Mouse (Mus musculus) frontal cortex, postnatal 14 days (tissue): ENCODE results near the gene Ncbp3.

ENCODE experiments used
- DNase-seq, 2 experiments: peaks; one replicate each; pipeline ENCODE4 v3.0.0; 2022; ENCODE audit warnings: low spot score in 2 of 2

Gene Ncbp3

DNA sequence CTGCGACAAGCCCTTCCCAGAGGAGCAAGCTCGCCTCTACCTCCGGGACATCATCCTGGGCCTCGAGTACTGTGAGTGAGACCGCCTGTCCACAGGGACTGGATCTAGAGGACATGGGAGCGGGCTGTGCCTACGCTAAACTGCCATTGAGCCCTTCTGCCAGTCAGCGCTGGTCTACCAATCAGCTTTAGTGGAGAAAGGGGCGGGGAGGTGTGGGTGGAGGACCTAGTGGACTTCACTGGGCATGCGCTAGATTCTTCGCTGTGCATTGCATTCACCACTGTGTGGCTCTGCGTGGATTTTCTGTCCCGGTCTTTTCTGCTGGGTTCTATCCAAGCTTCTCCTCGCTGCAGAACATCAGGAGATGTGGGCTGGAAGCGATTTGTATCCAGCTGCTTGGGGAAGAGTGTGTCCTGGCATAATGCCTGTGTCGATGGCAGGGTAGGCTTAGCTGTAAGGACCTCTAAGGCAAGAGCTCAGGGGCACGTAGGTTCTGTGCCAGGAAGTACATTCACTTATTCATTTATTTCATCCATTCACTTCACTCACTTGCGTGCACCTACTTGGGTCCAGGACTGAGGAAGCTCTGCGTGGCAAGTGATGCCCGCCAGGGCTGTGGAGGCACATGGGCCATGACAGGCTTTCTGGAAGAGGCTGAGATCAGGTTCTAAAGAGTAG lies 16.6 kb upstream of the Ncbp3 start:
- DNase-seq = peak; percentile 83 to 87

DNA sequence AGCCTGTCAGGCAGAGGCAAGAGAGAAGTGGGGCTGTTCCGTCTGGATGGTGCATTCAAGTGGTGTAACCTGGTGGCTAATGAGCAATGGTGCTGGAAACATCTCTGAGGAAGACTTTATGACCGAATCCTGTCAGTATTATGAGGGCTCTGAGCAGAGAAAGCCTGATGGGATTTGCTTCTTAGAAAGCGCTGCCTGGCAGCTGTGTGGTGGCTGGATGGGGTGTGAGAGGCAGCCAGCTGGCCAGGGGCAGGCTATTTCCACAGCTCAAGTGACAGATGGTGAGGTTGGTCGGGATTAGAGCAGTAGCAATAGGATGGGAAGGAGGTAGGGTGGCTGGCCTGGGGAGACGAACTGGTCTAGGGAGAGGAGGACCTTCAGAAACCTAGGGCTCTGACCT lies 16.0 kb upstream of the Ncbp3 start:
- DNase-seq = no peak

DNA sequence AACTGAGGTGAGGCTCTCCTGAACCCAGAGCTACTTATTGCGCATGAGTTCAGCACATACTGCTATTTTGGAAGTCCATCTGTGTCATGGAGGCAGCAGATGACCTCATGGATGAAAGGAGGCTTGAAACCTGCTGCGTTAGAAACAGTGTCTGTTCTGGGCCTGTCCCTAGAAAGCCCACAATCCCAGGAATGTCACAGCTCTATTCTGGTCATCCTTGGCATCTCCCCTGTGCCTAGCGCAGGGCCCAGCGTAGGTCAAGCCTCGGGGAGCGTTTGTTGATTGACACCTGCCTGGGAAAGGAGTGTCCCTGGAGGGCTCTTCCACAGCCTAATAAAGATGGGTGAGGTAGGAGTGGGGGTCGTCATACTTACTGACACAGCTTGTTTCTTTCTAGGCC lies 11.5 kb upstream of the Ncbp3 start:
- DNase-seq = no peak

DNA sequence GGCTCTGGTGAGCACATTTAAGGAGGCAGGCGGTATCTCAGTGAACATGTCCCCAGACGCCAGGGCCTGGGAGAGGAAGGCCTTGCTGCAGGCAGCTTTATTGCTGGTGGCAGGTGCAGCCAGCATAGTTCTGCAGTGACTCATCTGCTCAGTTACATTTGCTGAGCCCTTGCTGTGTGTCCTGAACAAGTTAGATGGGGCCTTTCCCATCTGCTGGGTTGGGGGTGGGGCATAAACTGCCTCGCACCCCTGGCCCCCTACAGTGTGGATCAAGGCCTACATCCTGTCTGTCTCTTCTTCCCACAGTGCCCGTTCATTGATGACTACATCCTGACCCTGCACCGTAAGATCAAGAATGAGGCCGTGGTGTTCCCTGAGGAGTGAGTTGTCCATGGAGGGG lies 10.7 kb upstream of the Ncbp3 start:
- no peak for DNase-seq

DNA sequence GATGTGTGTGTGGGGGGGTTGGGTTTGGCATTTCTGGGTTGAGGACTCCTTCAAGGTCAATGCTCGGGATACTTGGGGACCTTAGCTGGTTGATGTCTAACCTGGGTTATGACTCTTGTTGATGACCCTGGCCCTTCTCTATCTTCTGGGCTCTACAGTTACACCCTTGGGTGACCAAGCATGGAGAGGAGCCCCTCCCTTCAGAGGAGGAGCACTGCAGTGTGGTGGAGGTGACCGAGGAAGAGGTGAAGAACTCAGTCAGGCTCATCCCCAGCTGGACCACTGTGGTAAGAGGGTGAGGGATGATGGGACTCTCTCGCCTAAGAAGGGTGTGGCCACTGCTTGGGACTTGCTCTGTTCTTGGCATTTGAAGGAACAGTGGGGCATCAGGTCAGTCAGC lies 9.9 kb upstream of the Ncbp3 start:
- DNase-seq = no peak

DNA sequence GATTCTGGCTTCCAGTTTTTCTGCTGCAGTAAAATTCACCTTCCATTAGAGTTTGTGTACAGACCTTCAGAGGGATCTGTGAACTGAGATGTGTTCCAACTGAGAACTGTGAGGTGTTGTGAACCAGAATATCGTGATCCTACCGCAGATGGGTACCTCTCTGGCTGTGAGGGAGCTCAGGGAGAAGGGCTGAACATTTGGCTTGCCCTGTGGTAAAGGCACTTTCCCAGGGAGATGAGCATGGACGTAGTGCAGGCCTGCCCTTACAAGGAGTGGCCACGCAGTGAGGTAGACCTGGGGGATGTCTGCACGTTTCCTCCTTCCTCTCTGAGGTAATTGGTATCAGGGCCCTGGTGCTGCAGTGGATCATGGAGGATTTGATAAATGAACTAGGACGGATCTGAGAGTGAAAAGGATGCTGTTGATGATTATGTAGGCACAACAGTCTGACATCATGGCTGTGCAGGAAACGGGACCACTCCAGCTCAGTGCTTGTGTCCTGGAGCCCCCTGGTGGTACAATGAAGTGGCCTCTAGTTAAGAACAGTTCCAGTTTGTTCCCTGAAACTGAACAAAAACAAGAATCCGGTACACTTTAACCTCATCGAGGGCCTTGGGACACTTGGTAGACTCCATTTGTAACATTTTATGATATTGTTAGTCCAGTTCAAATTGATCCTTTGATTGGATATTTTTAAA lies 8.3 kb upstream of the Ncbp3 start:
- no peak for DNase-seq

DNA sequence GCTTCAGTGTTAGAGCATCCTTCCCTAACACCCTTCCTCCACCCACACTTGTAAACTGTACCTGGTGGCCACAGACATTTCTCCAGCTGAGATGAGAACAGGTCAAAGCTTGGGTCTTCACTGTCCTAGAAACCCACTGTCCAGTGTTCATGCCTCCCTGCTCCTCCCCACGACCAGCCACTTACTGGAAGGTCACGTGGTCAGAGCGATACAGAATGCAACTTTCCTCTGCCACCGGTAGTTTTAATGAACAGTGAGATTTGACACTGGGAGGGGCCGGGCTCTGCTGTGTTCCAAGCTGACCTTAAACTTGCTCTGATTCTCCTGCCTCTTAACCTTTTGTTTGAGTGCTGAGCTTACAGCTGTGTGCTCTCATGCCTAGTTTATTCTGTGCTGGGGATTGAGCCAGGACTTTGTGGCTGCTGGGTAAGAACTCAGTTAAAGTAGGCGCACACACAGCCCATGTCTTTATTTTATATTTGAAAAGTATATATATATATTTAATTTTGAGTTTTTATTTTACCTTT lies 3.3 kb upstream of the Ncbp3 start:
- DNase-seq = no peak

DNA sequence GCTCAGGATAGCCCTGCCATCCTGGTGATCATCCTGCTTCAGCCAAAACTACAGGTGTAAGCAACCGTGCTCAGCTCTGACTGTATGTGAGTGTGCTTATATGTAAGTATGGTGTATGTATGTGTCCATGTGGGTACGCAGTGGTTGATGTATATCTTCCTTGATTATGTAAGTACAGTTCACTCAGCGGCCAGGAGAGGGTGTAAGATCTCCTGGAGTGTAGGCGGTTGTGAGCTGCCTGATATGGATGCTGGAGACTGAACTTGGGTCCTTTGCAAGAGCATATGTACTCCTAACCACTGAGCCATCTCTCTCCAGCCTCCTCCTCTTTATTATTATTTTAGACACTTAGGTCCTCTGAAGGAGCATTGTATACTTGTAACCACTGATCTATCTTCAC lies 2.8 kb upstream of the Ncbp3 start:
- no peak for DNase-seq

DNA sequence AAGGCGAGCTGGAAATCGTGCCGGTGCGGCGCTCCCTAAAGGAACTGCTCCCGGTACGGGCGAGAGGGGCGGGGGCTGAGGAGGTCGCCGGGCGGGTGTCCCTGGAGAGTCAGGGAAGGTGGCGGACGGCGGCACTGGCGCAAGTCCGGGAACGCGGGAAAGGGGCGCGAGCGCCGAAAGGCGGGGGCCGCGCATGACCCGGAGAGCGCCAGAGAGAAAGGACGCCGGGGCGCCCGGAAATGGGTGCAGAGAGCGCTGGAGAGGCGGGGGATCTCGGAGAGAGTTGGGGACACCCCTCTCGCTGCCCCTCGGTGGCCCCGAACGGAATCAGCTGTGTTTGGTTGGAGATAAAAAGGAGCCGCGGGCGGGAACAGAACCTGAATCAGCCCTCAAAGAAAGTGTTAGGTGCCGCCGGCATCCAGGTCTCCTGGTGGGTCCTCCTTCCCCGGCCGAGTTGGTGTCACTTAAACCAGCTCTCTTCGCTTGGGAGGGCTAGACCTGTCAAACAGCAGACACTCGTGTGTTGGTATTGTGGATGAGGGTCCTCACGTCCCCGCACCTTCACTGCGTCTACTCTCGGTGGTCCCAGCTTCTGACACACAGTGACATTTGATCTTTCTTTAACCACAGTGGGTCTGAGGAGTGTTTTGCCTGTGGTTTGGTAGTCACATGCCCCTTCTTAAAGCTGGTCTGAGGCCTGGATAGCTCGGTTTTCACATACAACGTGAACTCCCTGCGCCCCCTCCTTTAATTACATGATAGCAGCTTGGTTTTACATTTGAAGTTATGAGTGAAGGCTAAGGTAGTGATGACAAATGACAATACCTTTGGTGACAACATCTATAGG lies 670 bp downstream of the Ncbp3 start:
- DNase-seq = no peak

DNA sequence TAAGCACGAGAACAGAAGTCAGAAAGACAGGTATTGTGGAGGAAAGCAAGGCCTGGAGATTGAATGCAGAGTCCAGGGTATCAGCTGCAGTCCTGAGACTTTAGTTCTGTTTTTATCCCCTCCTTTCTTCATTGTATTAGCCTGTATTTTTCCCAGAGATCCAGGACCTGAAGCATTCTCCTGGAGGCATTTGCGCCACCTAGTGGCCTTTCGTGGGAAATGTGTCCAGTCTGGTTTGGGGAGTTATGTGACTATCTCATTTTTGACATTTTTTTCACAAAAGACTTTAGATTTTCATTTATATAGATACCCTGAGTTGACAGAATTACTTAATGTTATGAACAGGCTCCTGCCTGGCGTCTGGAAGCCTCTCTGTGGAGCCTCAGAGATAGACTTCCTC lies 1.8 kb downstream of the Ncbp3 start:
- DNase-seq = peak in 1 of 2 experiments; percentile 76

DNA sequence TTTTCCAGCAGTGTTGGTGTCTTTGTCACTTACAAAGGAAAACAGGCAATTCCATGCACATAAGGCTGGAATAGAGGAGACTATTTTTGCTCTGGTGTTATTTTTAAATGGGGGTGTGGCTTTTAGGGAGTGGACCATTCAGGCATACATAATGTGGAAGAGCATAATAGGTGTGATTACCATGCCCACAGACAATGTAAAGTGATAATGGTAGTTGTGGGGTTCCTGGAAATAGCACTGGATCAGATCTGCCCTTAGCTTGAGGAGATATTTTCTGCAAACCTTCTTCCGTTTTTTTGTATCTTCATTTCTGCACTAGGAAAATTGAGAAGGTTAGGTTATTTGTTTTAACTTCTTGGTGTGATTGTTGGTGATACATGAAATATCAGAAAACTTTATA lies 5.2 kb downstream of the Ncbp3 start:
- DNase-seq = no peak

DNA sequence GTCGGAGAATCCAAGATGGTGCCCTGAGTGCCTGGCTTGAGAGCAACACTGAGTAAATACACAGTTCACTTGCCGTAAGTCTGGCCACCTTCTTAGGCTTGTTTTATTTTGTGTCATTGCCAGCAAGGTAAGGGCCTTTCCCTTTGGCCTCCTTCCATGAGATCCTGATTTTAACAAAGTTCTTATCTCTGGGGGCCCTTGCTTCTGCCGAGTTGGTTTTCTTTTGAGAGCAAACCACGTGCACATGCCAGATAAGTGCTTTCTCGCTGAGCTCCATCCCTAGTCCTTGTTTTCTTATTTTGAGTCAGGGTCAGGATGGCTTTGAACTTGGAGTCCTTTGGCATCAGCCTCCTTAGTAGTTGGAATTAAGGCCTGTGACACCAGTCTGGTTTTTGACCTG lies 10.1 kb downstream of the Ncbp3 start:
- no peak for DNase-seq

DNA sequence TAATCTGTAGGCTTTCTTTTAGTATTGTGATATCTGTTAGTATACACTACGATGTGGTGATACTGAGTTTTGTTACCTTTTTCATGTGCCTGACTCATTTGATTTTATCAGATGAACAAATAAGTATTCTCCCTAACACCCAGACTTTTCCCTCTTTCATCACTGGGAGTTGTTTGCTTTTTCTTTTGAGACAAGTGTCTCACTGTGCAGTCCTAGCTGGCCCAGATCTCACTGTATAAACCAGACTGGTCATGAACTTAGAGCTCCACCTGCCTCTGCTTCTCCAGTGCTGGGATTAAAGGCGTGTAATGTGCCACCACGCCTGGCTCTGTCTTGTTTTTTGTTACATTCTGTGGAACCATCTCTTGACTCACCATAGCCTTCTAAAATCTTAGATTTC lies 12.0 kb downstream of the Ncbp3 start:
- DNase-seq = no peak

DNA sequence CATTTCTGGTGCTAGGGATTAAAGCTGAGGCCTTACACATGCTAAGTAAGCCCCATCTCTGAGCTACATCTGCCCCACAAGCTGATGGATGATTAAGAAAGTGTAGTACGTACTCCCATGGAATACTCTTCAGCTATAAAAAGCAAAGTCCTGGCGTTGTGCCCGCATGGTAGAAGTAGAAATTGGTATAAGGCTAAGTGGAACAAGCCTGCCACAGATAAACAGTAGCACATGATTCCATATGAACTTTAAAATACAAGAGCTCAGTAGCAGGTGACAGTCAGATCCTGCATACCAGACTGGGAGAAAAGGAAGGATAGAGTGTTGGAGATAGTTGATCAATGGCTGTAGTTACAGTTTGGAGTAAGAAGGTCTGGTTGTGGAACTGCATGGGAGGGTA lies 13.8 kb downstream of the Ncbp3 start:
- no peak for DNase-seq

DNA sequence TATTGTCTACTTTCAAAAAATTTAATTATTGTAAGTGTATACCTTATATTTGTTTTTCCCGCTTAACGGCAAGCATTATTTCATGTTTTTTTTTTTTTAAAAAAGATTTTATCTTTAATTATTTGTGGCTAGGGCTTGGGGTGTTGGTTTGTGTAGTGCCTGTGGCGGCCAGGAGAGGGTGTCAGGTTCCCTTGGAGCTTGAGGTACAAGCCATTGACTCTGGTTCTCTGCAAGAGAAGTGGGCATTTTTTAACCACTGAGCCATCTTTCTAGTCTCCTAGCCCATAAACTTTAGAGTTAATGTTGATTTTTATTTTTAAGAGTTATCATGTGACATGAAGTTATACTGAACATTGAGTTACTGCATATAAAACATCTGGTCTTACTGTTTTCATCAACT lies 24.3 kb downstream of the Ncbp3 start:
- DNase-seq = no peak

DNA sequence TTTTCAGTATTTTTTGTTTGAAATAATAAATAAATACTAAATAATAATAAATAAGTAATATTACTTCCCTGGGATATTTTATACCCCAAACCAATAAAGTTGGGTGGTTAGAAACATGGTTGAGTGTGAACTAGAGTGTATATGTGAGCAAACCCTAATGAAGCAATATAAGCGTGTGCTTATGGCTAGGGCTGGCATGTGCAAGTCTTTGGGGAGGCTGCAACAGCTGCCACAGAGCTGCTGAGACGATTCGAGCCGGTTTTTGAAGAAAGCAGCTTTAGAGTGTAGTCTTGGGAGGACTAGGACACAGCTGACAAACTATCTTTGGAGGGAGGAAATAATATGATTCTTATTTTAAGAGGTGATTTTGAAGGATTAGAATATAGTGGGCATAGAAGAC lies 28.7 kb downstream of the Ncbp3 start:
- no peak for DNase-seq

DNA sequence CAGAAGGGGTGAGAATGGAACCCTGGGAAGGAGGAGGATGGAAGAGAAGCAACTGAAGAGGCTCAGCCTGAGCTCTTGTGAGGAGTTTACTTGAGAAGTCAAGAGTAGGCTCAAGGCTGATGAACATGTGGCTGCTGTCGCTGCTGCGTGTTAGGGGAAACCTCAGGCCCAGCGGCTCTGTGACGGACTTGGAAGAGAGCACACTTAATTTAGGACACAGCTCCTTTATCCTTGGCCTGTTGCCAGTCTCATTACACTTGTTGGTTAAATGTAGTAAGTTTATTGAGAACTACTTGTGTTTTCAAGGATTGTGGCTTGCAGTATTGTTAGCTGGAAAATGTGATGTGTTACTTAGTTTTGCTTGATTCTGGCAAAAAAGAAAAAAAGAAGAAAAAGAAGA lies 29.1 kb downstream of the Ncbp3 start:
- DNase-seq = no peak

DNA sequence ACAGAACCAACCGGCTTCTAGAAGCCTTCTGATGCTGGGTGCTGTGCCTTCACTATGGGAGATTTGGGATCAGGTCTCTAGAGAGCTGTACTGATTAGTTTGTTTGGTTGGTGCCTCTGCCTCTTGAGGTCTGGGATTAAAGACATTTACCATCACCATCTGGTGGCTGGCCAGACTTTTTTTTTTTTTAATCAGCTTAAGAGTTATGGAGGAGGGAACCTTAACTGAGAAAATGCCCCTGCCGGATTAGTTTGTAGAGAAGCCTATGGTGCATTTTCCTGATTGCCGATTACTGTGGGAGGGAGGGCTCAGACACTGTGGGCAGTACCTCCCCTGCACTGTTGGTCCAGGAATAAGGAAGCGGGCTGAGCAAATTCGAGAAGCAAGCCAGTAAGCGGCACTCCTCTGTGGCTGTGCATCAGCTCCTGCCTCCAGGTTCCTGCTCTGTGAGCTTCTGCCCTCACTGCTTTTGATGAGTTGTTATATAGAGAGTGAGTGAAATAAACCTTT lies 29.7 kb downstream of the Ncbp3 start:
- DNase-seq = no peak

DNA sequence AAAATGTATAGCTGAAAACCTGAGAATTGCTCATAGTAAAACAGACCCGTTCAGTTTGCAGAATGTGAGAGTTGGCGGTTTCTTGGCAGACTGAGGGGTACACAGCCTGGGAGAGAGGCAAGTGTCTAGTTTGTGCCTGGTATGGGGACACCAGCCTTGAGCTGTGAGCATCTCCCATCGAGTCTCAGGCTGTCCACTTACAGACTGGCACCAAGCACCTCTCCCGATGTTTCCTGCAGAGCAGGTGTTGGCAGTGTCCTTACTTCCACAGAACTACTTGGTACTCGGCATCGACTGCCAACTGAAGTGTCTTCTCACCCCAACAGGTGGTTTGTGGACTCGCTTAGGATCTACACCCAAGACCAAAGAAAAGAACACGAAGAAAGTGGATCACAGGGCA lies 31.0 kb downstream of the Ncbp3 start:
- DNase-seq = no peak

DNA sequence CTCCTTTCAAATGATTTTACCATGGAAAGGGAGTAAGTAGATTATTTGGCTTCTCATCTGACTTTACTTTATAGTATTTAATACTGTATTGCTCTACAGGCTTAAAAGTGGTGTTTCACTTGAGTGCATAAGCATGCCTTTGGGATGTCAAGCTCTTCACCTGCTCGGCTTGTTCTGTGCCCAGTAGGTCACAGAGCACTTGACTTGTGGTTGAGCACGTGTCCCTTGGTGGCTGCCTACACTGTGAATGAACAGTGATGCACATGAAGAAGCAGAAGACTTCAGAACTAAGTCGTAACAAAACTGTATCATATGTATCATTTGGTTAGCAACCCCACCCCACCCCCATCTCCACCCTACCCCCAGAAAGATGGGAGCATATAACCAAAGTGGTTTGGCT lies 32.7 kb downstream of the Ncbp3 start:
- DNase-seq = no peak

DNA sequence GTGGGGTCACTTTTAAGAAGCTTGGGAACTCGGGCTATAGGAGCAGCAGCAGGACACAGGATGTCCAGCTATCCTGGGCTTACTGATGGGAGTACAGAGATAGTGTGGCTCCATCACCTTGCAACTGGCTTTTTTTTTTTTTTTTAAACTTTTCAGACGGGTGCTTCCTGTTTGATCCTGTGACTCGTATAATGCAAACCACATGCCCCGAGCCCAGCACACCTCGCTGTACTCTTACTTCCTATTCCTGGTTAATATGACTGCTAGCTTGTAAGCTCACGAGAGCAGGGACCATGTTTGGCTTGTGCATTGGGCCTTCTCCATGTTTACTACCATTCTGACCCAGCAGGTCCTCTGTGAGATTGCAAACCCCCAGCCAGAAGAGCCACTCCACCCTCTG lies 36.7 kb downstream of the Ncbp3 start:
- DNase-seq = no peak

DNA sequence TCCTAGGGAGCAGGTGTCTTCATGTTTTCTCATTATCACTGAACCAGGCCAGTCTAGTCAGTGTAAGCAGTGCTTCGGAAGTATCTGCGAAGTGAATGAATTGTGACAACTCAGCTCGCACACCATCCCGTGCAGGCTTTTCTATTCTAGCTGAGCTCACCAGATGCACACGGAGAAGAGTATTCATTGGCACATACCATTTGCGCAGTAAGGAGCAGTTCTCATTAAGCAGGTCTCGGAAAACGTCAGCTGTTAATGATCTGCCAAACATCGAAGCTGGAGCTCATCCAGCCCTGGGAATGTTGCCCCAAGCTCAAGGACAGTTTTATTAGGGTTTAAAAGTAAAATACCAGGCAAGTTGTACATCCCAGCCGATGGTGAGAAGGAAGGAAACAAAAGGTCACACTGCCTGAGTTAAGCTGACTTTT lies 37.2 kb downstream of the Ncbp3 start:
- no peak for DNase-seq
